Mouse (Mus musculus) midbrain, embryonic 10.5 days (tissue): Measurements from ENCODE around the gene Atp2a1. TPM values are rescaled to one million over a fixed set of nuclear protein-coding genes. Genes with fewer than 3 reads are reported as not detected.

Source experiments
- DNase-seq: peaks from one replicate; pipeline ENCODE4 v3.0.0-alpha.2; 2017; ENCODE audit warnings: low spot score
- H3K27ac ChIP-seq: fragments of 300-500 bp; sonication (generic); replicated peaks from 2 replicates; pipeline ENCODE4 v1.5.1; 2016; ENCODE audit warnings: mild to moderate bottlenecking
- H3K27me3 ChIP-seq: fragments of 300-500 bp; sonication (generic); 2 replicates; pipeline ENCODE4 v1.6.1; 2016; ENCODE audit warnings: low read depth, mild to moderate bottlenecking; ENCODE audit not compliant: poor library complexity, severe bottlenecking
- H3K36me3 ChIP-seq: fragments of 300-500 bp; sonication (generic); 2 replicates; pipeline ENCODE4 v1.6.1; 2016; ENCODE audit warnings: mild to moderate bottlenecking, moderate library complexity
- H3K4me1 ChIP-seq: fragments of 300-500 bp; sonication (generic); 2 replicates; pipeline ENCODE4 v1.6.1; 2016
- H3K4me3 ChIP-seq: fragments of 300-500 bp; sonication (generic); 2 replicates; pipeline ENCODE4 v1.5.1; 2016; ENCODE audit warnings: mild to moderate bottlenecking, moderate library complexity
- H3K9me3 ChIP-seq: fragments of 300-500 bp; sonication (generic); replicated peaks from 2 replicates; pipeline ENCODE4 v1.6.1; 2016; ENCODE audit warnings: mild to moderate bottlenecking
- WGBS: fragments of 180-500 bp; shearing (Covaris S2); methylation state at CpG from one replicate; pipeline ENCODE4 v1.1.7; 2016; 5-methylcytosine and 5-hydroxymethylcytosine counted together
- polyA plus RNA-seq: library from polyadenylated mRNA; unstranded; fragments of >200 nt; fragmentation: Nextera tagmentation; extraction: Ambion mirVana; gene quantifications from 2 replicates; pipeline ENCODE4 v1.2.1, GENCODE M21; 2016

The Atp2a1 gene
- 0.16 and 0.28 TPM in 2 replicates for polyA plus RNA-seq

DNA sequence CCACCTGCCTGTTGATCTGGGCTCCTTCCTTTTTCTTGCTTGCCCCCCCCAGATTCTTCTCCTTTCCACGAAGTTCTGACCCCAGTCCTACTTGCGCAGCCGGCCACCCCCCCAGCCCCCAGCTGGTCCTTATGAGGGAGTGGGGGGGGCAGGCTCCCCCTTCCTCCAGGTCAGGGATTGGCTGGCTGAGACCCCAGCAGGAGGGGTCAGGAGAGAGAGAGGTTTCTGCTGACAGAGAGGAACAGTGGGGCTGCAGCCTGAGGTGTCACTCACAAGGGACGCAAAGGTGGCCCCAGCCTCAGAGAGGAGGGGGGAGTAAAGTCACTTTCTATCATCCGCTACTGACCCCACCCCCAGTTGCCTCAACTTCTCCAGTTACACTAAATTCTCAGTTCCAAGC, at the start of gene Atp2a1:
Atp2a1 (minus strand) TSS at position 105 of the 400 bp plus-strand sequence.
- 56% methylated on average over 5 of the region's 5 CpGs for WGBS
- Histone ChIP-seq H3K27me3 (0 out of 2 replicates have a peak, but pooled peaks cover 4% of the 10 kb centered on the region), H3K36me3 (peaks cover 24% of the 10 kb centered on the region), H3K9me3 (no peaks in the 10 kb centered on the region), H3K4me1 (peaks cover 9% of the 10 kb centered on the region; the same call in 1 of the 2 replicates), H3K4me3 (no peak within 1 kb of the TSS), H3K27ac (no peak within 1 kb of the TSS; the same call in 1 of the 2 replicates)
- DNase-seq: no peak

DNA sequence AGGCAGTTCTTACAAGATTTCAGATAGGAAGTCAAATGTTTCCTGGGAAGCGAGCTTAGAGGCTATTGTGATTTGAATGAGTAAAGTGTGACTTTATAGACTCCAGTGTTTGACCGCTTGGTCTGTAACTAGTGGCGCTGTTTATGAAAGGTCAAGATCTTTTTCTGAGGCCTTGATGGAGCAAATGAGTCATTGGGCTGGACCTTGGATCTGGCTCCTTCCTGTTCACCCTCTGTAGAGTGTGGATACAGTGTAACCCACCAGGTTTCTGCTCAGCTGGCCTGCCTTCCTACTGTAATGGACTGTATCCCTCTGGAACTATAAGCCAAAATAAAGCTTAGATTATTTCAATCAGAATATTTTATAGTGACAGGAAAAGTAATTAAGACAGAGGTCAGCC, 48.4 kb upstream of the Atp2a1 start:
- Histone ChIP-seq H3K9me3 (no peaks in the 10 kb centered on the region), H3K4me3 (no peak overlapping the region), H3K36me3 (no peaks in the 10 kb centered on the region), H3K4me1 (0 out of 2 replicates have a peak, but pooled peaks cover 4% of the 10 kb centered on the region), H3K27ac (no peak overlapping the region), H3K27me3 (no peaks in the 10 kb centered on the region)
- WGBS: 89% methylated on average over 3 of the region's 3 CpGs
- no peak for DNase-seq

DNA sequence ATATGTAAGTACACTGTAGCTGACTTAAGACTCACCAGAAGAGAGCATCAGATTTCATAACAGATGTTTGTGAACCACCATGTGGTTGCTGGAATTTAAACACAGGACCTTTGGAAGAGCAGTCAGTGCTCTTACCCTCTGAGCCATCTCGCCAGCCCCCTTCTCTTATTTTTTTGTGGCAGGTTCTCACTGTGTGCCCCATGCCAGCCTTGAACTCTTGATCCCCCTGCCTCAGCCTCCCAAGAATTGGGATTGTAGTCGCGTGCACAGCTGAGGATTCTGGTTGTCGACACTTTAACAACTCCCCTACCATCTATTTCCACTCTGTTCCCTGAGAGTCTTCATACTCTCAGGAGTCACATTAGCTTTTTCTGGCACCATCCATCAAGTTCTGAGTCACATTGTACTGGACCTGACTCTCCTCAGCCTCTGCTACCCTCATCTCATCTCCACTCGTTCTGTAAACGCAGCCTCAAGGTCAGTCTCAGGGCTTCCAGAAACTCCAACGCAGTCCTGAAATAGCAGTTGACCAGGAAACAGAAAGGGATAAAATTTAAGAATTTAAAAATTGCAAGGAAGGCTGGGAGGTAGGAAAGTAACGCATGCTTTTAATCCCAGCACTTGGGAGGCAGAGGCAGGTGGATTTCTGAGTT, 44.3 kb upstream of the Atp2a1 start:
- Histone ChIP-seq H3K27ac (no peak overlapping the region), H3K36me3 (no peaks in the 10 kb centered on the region), H3K9me3 (no peaks in the 10 kb centered on the region), H3K27me3 (no peaks in the 10 kb centered on the region), H3K4me1 (peaks cover 17% of the 10 kb centered on the region), H3K4me3 (no peak overlapping the region)
- no peak for DNase-seq
- WGBS: 85% methylated on average over 8 of the region's 8 CpGs

DNA sequence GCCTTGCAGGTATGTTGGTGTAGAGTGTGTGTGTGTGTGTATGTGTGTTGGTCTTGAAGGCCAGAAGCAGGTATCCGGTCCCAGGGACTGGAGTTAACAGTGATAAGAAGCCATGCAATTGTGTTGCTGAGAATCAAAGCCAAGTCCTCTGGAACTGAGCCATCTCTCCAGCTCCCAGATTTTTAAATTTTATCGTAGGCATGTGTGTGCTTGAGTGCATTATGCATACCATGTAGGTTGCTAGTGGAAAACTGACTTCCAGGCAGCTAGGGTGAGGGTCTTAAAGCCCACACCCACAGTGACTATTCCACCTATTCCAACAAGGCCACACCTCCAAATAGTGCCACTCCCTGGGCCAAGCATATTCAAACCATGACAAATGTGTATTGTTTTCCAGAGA, 42.0 kb upstream of the Atp2a1 start:
- DNase-seq: no peak
- H3K4me3 ChIP-seq: no peak overlapping the region
- H3K27me3 ChIP-seq: no peaks in the 10 kb centered on the region
- H3K9me3 ChIP-seq: no peaks in the 10 kb centered on the region
- no peak overlapping the region for H3K27ac ChIP-seq
- peaks cover 14% of the 10 kb centered on the region for H3K36me3 ChIP-seq
- 84% methylated on average over 2 of the region's 2 CpGs for WGBS
- peaks cover 28% of the 10 kb centered on the region for H3K4me1 ChIP-seq

DNA sequence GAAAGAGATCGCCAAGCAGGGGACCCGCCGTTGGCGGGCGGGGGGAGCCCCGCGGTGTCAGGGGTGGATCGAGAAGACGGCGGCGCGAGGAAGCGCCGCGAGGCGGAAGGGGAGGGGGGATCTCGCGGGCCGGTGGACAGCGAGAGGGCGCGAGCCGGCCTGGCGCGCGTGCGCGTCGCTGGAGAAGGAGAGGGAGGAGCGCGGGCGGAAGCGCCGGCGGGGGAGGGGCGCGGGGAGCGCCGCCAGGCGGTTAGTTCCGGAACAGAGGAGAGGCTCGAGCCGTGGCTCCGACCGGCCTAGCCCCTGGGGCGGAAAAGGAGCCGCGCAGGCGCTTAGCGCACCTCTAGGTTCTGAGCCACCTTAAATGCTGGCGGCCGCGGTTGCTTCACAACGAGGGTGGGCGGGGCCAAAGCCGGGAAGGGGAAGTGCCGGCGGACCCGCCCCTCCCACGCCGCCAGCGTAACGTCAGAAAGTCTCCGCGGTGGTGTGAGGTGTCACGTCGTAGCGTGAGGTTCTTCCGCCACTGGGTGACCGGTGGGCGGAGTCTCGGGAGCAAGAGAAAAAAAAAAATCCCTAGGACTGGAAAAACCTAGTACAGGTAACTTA, 40.5 kb upstream of the Atp2a1 start, which contains the start of gene Atxn2l:
Atxn2l (minus strand) TSS at position 165 of the 606 bp plus-strand sequence.
- peak; percentile 99 for DNase-seq
- H3K27ac ChIP-seq: peak within 1 kb of the TSS; percentile 100
- H3K9me3 ChIP-seq: no peaks in the 10 kb centered on the region
- under 1% methylated on average over 70 of the region's 72 CpGs for WGBS
- H3K27me3 ChIP-seq: no peaks in the 10 kb centered on the region
- peak within 1 kb of the TSS; percentile 100 for H3K4me3 ChIP-seq
- H3K4me1 ChIP-seq: peaks cover 28% of the 10 kb centered on the region
- peaks cover 29% of the 10 kb centered on the region for H3K36me3 ChIP-seq

DNA sequence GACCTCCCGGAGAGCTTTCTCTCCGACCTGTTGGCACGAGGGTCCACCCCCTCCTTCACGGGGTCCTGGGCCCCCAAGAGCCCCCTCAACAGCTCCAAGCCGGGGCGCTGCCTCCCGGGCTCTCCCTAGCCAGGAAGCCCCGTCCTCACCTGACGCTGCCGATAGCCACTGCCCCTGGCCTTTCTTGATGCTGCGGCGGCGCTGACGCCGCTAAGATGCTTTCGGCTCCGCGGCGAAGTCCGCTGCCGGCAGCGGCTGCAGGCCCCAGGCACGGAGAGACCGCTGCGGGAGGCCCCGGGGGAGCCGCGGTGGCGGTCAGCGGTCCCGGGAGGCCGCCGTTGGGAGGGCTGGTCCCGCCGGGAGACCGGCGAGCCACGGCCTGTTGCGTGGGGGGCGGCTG, 39.8 kb upstream of the Atp2a1 start:
- H3K9me3 ChIP-seq: no peaks in the 10 kb centered on the region
- H3K27me3 ChIP-seq: no peaks in the 10 kb centered on the region
- DNase-seq: no peak
- WGBS: 1% methylated on average over 40 of the region's 40 CpGs
- peak overlapping the region; percentile 100 for H3K27ac ChIP-seq
- H3K4me1 ChIP-seq: peaks cover 28% of the 10 kb centered on the region
- peaks cover 36% of the 10 kb centered on the region for H3K36me3 ChIP-seq
- peak overlapping the region; percentile 100 for H3K4me3 ChIP-seq

DNA sequence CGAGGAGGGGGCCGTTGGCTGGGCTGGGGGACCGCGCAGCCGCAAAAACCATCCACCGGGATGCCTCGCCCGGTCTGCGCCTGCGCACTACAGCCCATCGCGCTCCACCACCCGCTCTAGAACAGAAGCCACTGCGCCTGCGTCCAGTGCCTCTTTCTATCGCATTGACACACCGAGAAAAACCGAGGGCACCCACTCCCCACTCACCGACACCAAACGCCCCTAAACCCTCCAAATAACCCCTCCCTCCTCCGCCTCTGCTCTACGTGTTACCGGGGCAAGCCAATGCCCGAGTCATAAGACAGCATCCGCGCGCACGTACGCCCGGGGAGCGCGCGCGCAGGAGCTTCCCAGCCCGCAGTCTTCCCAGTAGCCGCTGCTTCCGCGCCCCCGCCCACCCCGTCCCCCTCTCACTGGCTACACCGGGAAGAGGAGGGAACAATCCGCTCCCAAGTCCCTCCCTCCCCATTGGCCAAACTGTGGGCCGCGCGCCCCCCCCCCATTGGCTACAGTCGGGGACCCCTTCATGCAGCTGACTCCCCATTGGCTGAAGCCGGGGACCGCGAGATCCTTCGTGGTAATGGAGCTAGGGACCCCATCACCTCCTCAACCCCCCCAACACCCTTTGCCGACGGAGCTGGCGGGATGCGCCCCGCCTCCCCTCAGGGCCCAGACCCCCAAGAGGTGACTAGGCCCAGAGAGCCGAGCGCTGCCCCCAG, 39.3 kb upstream of the Atp2a1 start:
- peak; percentile 99 for DNase-seq
- whole genome bisulfite sequencing: 0% methylated on average over 57 of the region's 57 CpGs
- H3K4me1 ChIP-seq: peaks cover 28% of the 10 kb centered on the region
- no peaks in the 10 kb centered on the region for H3K9me3 ChIP-seq
- H3K27ac ChIP-seq: peak overlapping the region; percentile 100
- H3K27me3 ChIP-seq: no peaks in the 10 kb centered on the region
- H3K36me3 ChIP-seq: peaks cover 41% of the 10 kb centered on the region
- H3K4me3 ChIP-seq: peak overlapping the region; percentile 100

DNA sequence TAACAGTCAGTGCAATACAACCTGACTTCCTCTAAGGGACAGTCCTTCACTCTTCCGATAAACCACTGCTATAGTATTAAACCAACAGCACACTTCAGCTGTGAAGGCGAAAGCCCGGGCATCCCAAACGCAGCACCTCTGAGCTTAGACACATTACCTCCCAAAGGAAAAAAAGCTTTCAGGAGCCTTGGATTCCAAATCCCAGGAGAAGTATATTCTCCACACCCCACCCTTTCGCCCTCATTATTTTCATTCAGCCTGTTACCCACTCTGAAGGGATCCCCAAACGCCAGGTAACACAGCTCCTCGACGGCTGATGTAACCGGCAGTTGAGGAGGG, 38.7 kb upstream of the Atp2a1 start:
- Histone ChIP-seq H3K27me3 (no peaks in the 10 kb centered on the region), H3K9me3 (no peaks in the 10 kb centered on the region), H3K27ac (peak overlapping the region; percentile 100), H3K4me1 (peaks cover 28% of the 10 kb centered on the region), H3K4me3 (peak overlapping the region; percentile 100), H3K36me3 (peaks cover 47% of the 10 kb centered on the region)
- WGBS: 5% methylated on average over 9 of the region's 9 CpGs
- no peak for DNase-seq

DNA sequence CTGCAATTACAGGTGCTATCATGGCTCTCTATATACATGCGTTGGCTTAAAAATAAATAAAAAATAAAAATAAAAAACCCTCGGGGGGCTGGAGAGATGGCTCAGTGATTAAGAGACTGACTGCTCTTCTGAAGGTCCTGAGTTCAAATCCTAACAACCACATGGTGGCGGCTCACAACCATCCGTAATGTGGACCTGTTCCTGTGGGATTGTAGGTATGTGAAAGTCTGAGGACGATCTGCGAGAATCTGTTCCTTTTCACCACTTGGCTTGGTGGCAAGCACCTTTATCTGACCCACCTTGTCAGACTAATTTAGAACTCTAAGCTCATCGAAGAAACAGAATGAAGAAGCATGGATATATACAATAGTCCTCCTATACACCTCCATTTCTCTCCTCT, 36.5 kb upstream of the Atp2a1 start:
- no peaks in the 10 kb centered on the region for H3K27me3 ChIP-seq
- H3K36me3 ChIP-seq: peaks cover 69% of the 10 kb centered on the region
- WGBS: 93% methylated on average over 7 of the region's 7 CpGs

DNA sequence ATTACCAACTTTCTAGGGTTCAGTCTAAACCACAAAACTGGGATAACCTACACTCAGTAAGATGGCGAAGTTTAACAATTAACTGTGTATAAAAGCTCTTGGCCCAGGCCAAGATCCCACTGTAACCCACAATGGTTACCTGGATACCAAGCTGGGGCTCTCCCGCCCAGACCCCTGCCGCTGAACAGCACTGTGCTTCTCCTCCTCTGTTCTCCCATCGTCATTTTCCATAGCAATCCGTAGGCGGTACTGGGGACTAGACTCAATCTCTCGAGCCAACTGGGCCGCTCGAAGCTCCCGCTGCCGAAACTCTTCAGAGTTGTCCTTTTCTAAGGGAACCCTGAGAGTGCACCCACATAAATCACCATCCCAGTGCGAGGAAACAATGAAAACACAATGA, 35.1 kb upstream of the Atp2a1 start:
- no peak overlapping the region for H3K4me3 ChIP-seq
- H3K27ac ChIP-seq: no peak overlapping the region
- no peaks in the 10 kb centered on the region for H3K27me3 ChIP-seq
- DNase-seq: no peak
- peaks cover 83% of the 10 kb centered on the region for H3K36me3 ChIP-seq
- peaks cover 11% of the 10 kb centered on the region for H3K4me1 ChIP-seq
- WGBS: 97% methylated on average over 12 of the region's 12 CpGs
- no peaks in the 10 kb centered on the region for H3K9me3 ChIP-seq

More for the DNA sequence above, 36.5 kb upstream of the Atp2a1 start:
- no peak for DNase-seq
- Histone ChIP-seq H3K4me1 (peaks cover 19% of the 10 kb centered on the region), H3K4me3 (no peak overlapping the region), H3K27ac (no peak overlapping the region), H3K9me3 (no peaks in the 10 kb centered on the region)

DNA sequence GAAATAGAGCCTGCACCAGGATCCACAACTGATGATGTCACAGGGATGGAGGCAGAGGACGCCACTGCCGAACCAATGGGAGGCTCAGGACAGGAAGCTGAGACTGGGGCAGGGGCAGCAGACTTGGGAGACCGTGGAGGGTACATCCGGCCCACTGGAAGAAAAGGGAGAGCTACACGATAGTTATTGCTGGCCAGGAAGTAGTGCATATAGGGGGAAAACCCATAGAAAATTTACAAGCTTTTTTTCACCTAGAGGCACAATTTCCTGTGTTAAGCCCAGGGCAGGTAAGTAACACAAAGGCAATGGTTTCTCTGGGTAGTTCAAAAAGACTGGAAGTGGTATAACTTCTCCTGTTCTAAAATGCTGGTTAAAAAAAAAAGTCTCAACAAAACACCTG, 33.6 kb upstream of the Atp2a1 start:
- no peak for DNase-seq

DNA sequence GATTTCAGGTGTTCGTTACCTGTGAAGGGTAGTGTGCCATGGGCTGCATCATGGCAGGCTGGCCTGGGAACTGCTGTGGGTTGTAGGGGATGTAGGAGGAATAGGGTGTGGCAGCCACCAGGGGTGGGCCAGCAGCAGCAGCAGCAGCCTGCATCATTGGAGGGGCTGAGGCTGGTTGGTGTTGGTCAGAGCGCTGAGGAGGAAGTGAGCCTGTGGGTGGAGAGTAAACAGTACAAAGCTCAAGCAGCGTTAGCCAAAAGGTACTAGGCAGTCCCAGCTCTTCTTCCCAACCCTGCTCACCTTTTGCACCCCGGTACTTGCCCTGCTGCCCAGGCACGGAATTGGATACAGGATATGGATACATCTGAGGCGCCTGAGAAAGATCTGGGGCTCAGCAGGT, 31.2 kb upstream of the Atp2a1 start:
- H3K4me1 ChIP-seq: no peaks in the 10 kb centered on the region
- no peaks in the 10 kb centered on the region for H3K9me3 ChIP-seq
- 92% methylated on average over 6 of the region's 6 CpGs for WGBS
- no peak overlapping the region for H3K4me3 ChIP-seq
- DNase-seq: no peak
- H3K27ac ChIP-seq: no peak overlapping the region
- H3K36me3 ChIP-seq: peaks cover 99% of the 10 kb centered on the region
- H3K27me3 ChIP-seq: no peaks in the 10 kb centered on the region

More for the DNA sequence above, 33.6 kb upstream of the Atp2a1 start:
- H3K9me3 ChIP-seq: no peaks in the 10 kb centered on the region
- WGBS: 93% methylated on average over 5 of the region's 5 CpGs
- H3K4me1 ChIP-seq: peaks cover 9% of the 10 kb centered on the region
- peaks cover 98% of the 10 kb centered on the region for H3K36me3 ChIP-seq
- no peaks in the 10 kb centered on the region for H3K27me3 ChIP-seq
- H3K4me3 ChIP-seq: no peak overlapping the region
- no peak overlapping the region for H3K27ac ChIP-seq

DNA sequence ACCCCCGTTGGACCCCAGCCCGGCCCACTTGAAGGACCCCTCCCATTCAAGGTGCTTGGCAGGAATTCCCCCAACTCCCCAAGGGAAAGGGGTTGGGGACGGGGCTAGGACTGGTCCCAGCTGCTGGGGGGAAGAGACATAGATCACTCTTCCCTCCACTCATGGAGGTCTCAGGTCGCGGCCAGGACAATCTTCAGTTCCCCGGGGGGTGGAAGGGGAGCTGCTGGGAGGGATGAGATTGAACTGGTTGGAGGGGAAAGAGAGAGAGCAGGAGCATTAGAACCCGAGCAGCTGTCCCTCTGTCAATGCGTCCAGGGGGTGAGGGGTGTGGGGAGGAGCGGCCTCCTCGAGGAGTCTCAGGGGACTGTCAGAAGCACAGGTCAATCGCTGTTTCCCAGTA, 29.1 kb upstream of the Atp2a1 start:
- 72% methylated on average over 11 of the region's 11 CpGs for WGBS
- Histone ChIP-seq H3K4me1 (peaks cover 10% of the 10 kb centered on the region), H3K9me3 (no peaks in the 10 kb centered on the region), H3K4me3 (no peak overlapping the region), H3K27me3 (no peaks in the 10 kb centered on the region), H3K27ac (no peak overlapping the region), H3K36me3 (peaks cover 86% of the 10 kb centered on the region)
- DNase-seq: no peak
